In genomic region chrX:94235190-94235555, GRCm38 (mm10) we compare ENCODE assay signal across 7 mouse cellular contexts. TPM values are rescaled to one million over a fixed set of nuclear protein-coding genes. Genes with fewer than 3 reads are reported as not detected.
DNase-seq lines count a peak whose midpoint lies in the region; ATAC-seq and TF ChIP-seq lines count a peak whose summit lies in the region.

No protein-coding gene starts in this region.

- peak overlapping the region; percentile 97 for H3K9ac ChIP-seq in liver, adult 2 months (ENCODE audit: low read depth, low read length)
- peak overlapping the region; percentile 70 for H3K9ac ChIP-seq in hindbrain, embryonic 14.5 days

- ATAC-seq in Patski = peak; percentile 12
- ATAC-seq in hindbrain, embryonic 14.5 days (ENCODE audit: low FRiP score) = no peak; the same call in none of the 2 replicates

- POLR2A ChIA-PET in Patski (lab: Charles Lee) = no interaction called here

- under 1% methylated on average over 34 of the region's 35 CpGs for WGBS in liver, adult 2 months
- 11% methylated on average over 34 of the region's 35 CpGs for WGBS in hindbrain, embryonic 14.5 days
- 19% methylated on average over 35 of the region's 35 CpGs for WGBS in spleen, adult 2 months

- no peaks in the 10 kb centered on the region for H3K27me3 ChIP-seq in liver, adult 2 months (ENCODE audit: control insufficient read depth, insufficient read depth, low read length)
- peaks cover 76% of the 10 kb centered on the region for H3K27me3 ChIP-seq in Patski
- H3K27me3 ChIP-seq in hindbrain, embryonic 14.5 days (ENCODE audit: control insufficient read depth, insufficient read depth, low read length) = peaks cover 93% of the 10 kb centered on the region
- H3K27me3 ChIP-seq in spleen, adult 2 months (ENCODE audit: control insufficient read depth, insufficient read depth, low read length) = no peaks in the 10 kb centered on the region

- in situ Hi-C loops in Patski (cut with MboI; ENCODE audit: low pct_unique_long_range_greater_than_20kb) = loop anchor here (10.0 to 25.0 kb wide), 2 partner anchors 552 to 1090 kb away; no protein-coding TSS in a partner anchor

- H3K4me2 ChIP-seq in hindbrain, embryonic 14.5 days (replicated peaks) = peak overlapping the region; percentile 49

- peak overlapping the region; percentile 100 for H3K4me3 ChIP-seq in liver, adult 2 months (ENCODE audit: insufficient read depth, low read depth, low read length)
- H3K4me3 ChIP-seq in cortical plate, adult 2 months (ENCODE audit: insufficient read depth, low read length) = peak overlapping the region; percentile 93
- H3K4me3 ChIP-seq in hindbrain, embryonic 14.5 days (replicated peaks; ENCODE audit: low read length) = peak overlapping the region; percentile 70
- peak overlapping the region; percentile 73 for H3K4me3 ChIP-seq in spleen, adult 2 months (ENCODE audit: extremely low read depth, insufficient read depth, insufficient read length)

- H3K79me2 ChIP-seq in liver, adult 2 months (ENCODE audit: control insufficient read depth, insufficient read depth, low read length) = peaks cover 5% of the 10 kb centered on the region

- no peak for DNase-seq in liver, adult 2 months (ENCODE audit: extremely low read depth, low read depth, low spot score)
- DNase-seq in liver (no peak), Patski (ENCODE audit: low read depth, low spot score) (no peak)
- peak; percentile 26 for DNase-seq in hindbrain, embryonic 14.5 days (ENCODE audit: low spot score)
- peak; percentile 5 for DNase-seq in lung, postnatal 14 days
- no peak for DNase-seq in spleen, adult 2 months (ENCODE audit: low read depth in 1 of 2, low spot score in 2 of 2)

- CTCF ChIA-PET in Patski (lab: Charles Lee) = interaction anchor here (0.6 to 2.2 kb wide), 3 partner anchors 10 to 14 kb away, joined by 3 to 7 read pairs (median 3); no protein-coding TSS in a partner anchor

- H3K27ac ChIP-seq in liver, adult 2 months (replicated peaks; ENCODE audit: insufficient read depth, low read depth, low read length) = peak overlapping the region; percentile 80
- peak overlapping the region; percentile 63 for H3K27ac ChIP-seq in cortical plate, adult 2 months (ENCODE audit: insufficient read depth, low read length)
- H3K27ac ChIP-seq in hindbrain, embryonic 14.5 days = peak overlapping the region; percentile 91
- H3K27ac ChIP-seq in spleen, adult 2 months (ENCODE audit: insufficient read depth, low read length) = peak overlapping the region; percentile 67

- no peaks in the 10 kb centered on the region; the same call in 1 of the 2 replicates for H3K4me1 ChIP-seq in liver, adult 2 months (ENCODE audit: control insufficient read depth, insufficient read depth, low read length)
- no peaks in the 10 kb centered on the region; the same call in 1 of the 2 replicates for H3K4me1 ChIP-seq in cortical plate, adult 2 months (ENCODE audit: control insufficient read depth, insufficient read depth, low read length)
- H3K4me1 ChIP-seq in hindbrain, embryonic 14.5 days (replicated peaks; ENCODE audit: control insufficient read depth, insufficient read depth, low read length) = no peaks in the 10 kb centered on the region; the same call in 1 of the 2 replicates
- H3K4me1 ChIP-seq in spleen, adult 2 months (ENCODE audit: control insufficient read depth, insufficient read depth, insufficient read length) = no peaks in the 10 kb centered on the region

- no peaks in the 10 kb centered on the region for H3K9me3 ChIP-seq in hindbrain, embryonic 14.5 days (ENCODE audit: control insufficient read depth, low read length)

- TF ChIP-seq POLR2A in liver, adult 2 months (IDR thresholded peaks at IDR 0.05; ENCODE audit: extremely low read depth, insufficient read depth, low read length) = no peak
- TF ChIP-seq POLR2A in cortical plate, adult 2 months (IDR thresholded peaks at IDR 0.05; ENCODE audit: extremely low read depth, insufficient read depth, low read length) = no peak
- no peak for TF ChIP-seq POLR2A in spleen, adult 2 months (IDR thresholded peaks at IDR 0.05; ENCODE audit: low read depth, low read length)

- no peaks in the 10 kb centered on the region for H3K36me3 ChIP-seq in liver, adult 2 months (ENCODE audit: control insufficient read depth, insufficient read depth, low read length)
- no peaks in the 10 kb centered on the region for H3K36me3 ChIP-seq in hindbrain, embryonic 14.5 days (replicated peaks; ENCODE audit: control insufficient read depth, insufficient read depth)
- no peaks in the 10 kb centered on the region; the same call in 1 of the 2 replicates for H3K36me3 ChIP-seq in spleen, adult 2 months (ENCODE audit: control insufficient read depth, insufficient read depth, low read length)

- TF ChIP-seq CTCF in liver, adult 2 months (IDR thresholded peaks at IDR 0.05; ENCODE audit: low read depth, low read length) = no peak
- TF ChIP-seq CTCF in Patski (IDR thresholded peaks at IDR 0.05) = no peak
- TF ChIP-seq CTCF in cortical plate, adult 2 months (IDR thresholded peaks at IDR 0.05; ENCODE audit: extremely low read depth, insufficient read depth, low read length) = no peak
- no peak for TF ChIP-seq CTCF in spleen, adult 2 months (IDR thresholded peaks at IDR 0.05; ENCODE audit: extremely low read depth, insufficient read depth, insufficient read length, insufficient replicate concordance)

RNA-seq across cellular contexts. Expression of gene Klhl15, which starts 0.8 kb away (rescaled TPM):
- 5.9 and 7.4 TPM in 2 replicates for total RNA-seq in liver, adult 2 months (2014; rRNA removed)
- 1.8 and 3.9 TPM in 2 replicates for polyA plus RNA-seq in liver, adult 2 months (2012; rRNA removed)
- 6.5 TPM for polyA plus RNA-seq in Patski (2021)
- 7.2 TPM in 2 replicates for polyA plus RNA-seq in cortical plate, adult 2 months (2012; rRNA removed)
- 12.4 and 12.7 TPM in 2 replicates for polyA plus RNA-seq in hindbrain, embryonic 14.5 days (2014; fragmentation: Nextera tagmentation; extraction: Ambion mirVana)
- 4.2 and 10.8 TPM in 2 replicates for polyA plus RNA-seq in spleen, adult 2 months (2012; rRNA removed)

RNA-seq across cellular contexts. Expression of gene Eif2s3x, which starts 22.5 kb away (rescaled TPM):
- 93.1 and 103 TPM in 2 replicates for total RNA-seq in liver, adult 2 months (2014; rRNA removed)
- 42.7 and 43.7 TPM in 2 replicates for polyA plus RNA-seq in liver, adult 2 months (2012; rRNA removed)
- 117 TPM for polyA plus RNA-seq in Patski (2021)
- 88.2 and 92.5 TPM in 2 replicates for polyA plus RNA-seq in cortical plate, adult 2 months (2012; rRNA removed)
- polyA plus RNA-seq in hindbrain, embryonic 14.5 days (2014; fragmentation: Nextera tagmentation; extraction: Ambion mirVana) = 86.0 and 91.5 TPM in 2 replicates
- 23.6 and 23.7 TPM in 2 replicates for polyA plus RNA-seq in spleen, adult 2 months (2012; rRNA removed)

Comparison
In these comparisons a context has a peak if more than half of its experiments do, and no peak if none do; other contexts are left out.
1. DNase-seq: peak in hindbrain, embryonic 14.5 days (single experiment) and lung, postnatal 14 days (single experiment); none in liver, adult 2 months (single experiment), liver (single experiment), Patski (single experiment) and spleen, adult 2 months (0 of 2).
2. Peak in every context shown above with its lines, with median percentiles within 50 percentile points of each other: H3K27ac ChIP-seq and H3K4me3 ChIP-seq.